Mouse (Mus musculus): ENCODE measurements around the gene Usp49. TPM values are rescaled to one million over a fixed set of nuclear protein-coding genes. Genes with fewer than 3 reads are reported as not detected.

The Usp49 gene
- polyA plus RNA-seq, 1 experiment from 2014 or later: 2.1 TPM

- no peak overlapping the region for H3K9ac ChIP-seq (ENCODE audit: low read length)
- peak overlapping the region; percentile 76 for H3K27ac ChIP-seq (ENCODE audit: low read length)
- no peak overlapping the region for H3K4me2 ChIP-seq (ENCODE audit: low read depth, low read length)
- H3K36me3 ChIP-seq (ENCODE audit: control insufficient read depth, insufficient read depth): peaks cover 50% of the 10 kb centered on the region
- H3K9me3 ChIP-seq (replicated peaks; ENCODE audit: control insufficient read depth, low read length): no peaks in the 10 kb centered on the region
- no peak overlapping the region for H3K4me3 ChIP-seq (ENCODE audit: low read length)
- ATAC-seq (replicated peaks; ENCODE audit: extremely low read depth, insufficient read depth, low FRiP score): no peak
- 76% methylated on average over 13 of the region's 13 CpGs for WGBS
- peaks cover 32% of the 10 kb centered on the region for H3K4me1 ChIP-seq (ENCODE audit: control insufficient read depth, insufficient read depth, low read length)
- H3K27me3 ChIP-seq (ENCODE audit: control insufficient read depth, insufficient read depth, low read length): no peaks in the 10 kb centered on the region
Observed at GRCm38 (mm10) chr17:47600601-47601388, 29.7 kb upstream of the Usp49 start.

- H3K4me1 ChIP-seq (ENCODE audit: control insufficient read depth, insufficient read depth, low read length): peaks cover 26% of the 10 kb centered on the region
- peak overlapping the region; percentile 2; the same call in 1 of the 2 replicates for H3K27ac ChIP-seq (ENCODE audit: low read length)
- H3K9ac ChIP-seq (ENCODE audit: low read length): no peak overlapping the region
- H3K4me3 ChIP-seq (ENCODE audit: low read length): no peak overlapping the region
- no peak overlapping the region for H3K4me2 ChIP-seq (ENCODE audit: low read depth, low read length)
- H3K9me3 ChIP-seq (replicated peaks; ENCODE audit: control insufficient read depth, low read length): no peaks in the 10 kb centered on the region
- peaks cover 54% of the 10 kb centered on the region for H3K36me3 ChIP-seq (ENCODE audit: control insufficient read depth, insufficient read depth)
- WGBS: 83% methylated on average over 10 of the region's 10 CpGs
- no peak for ATAC-seq (replicated peaks; ENCODE audit: extremely low read depth, insufficient read depth, low FRiP score)
- H3K27me3 ChIP-seq (ENCODE audit: control insufficient read depth, insufficient read depth, low read length): no peaks in the 10 kb centered on the region
Observed at GRCm38 (mm10) chr17:47601389-47601755, 29.1 kb upstream of the Usp49 start.

- Histone ChIP-seq H3K27ac (ENCODE audit: low read length) (no peak overlapping the region), H3K27me3 (ENCODE audit: control insufficient read depth, insufficient read depth, low read length) (no peaks in the 10 kb centered on the region), H3K4me3 (ENCODE audit: low read length) (no peak overlapping the region), H3K9me3 (replicated peaks; ENCODE audit: control insufficient read depth, low read length) (no peaks in the 10 kb centered on the region), H3K4me2 (ENCODE audit: low read depth, low read length) (no peak overlapping the region), H3K9ac (ENCODE audit: low read length) (no peak overlapping the region), H3K4me1 (ENCODE audit: control insufficient read depth, insufficient read depth, low read length) (peaks cover 17% of the 10 kb centered on the region), H3K36me3 (ENCODE audit: control insufficient read depth, insufficient read depth) (peaks cover 50% of the 10 kb centered on the region)
- no peak for ATAC-seq (replicated peaks; ENCODE audit: extremely low read depth, insufficient read depth, low FRiP score)
- 91% methylated on average over 11 of the region's 11 CpGs for WGBS
Observed at GRCm38 (mm10) chr17:47602289-47602688, 28.2 kb upstream of the Usp49 start.

- Histone ChIP-seq H3K27ac (ENCODE audit: low read length) (no peak overlapping the region), H3K4me2 (ENCODE audit: low read depth, low read length) (no peak overlapping the region), H3K4me1 (ENCODE audit: control insufficient read depth, insufficient read depth, low read length) (peaks cover 9% of the 10 kb centered on the region; the same call in 1 of the 2 replicates), H3K9ac (ENCODE audit: low read length) (no peak overlapping the region), H3K4me3 (ENCODE audit: low read length) (no peak overlapping the region), H3K36me3 (ENCODE audit: control insufficient read depth, insufficient read depth) (peaks cover 46% of the 10 kb centered on the region), H3K27me3 (ENCODE audit: control insufficient read depth, insufficient read depth, low read length) (no peaks in the 10 kb centered on the region), H3K9me3 (replicated peaks; ENCODE audit: control insufficient read depth, low read length) (no peaks in the 10 kb centered on the region)
- no peak for ATAC-seq (replicated peaks; ENCODE audit: extremely low read depth, insufficient read depth, low FRiP score)
- 81% methylated on average over 5 of the region's 5 CpGs for WGBS
Observed at GRCm38 (mm10) chr17:47606220-47606619, 24.3 kb upstream of the Usp49 start.

- Histone ChIP-seq H3K4me2 (ENCODE audit: low read depth, low read length) (no peak overlapping the region), H3K36me3 (ENCODE audit: control insufficient read depth, insufficient read depth) (peaks cover 32% of the 10 kb centered on the region), H3K27ac (ENCODE audit: low read length) (no peak overlapping the region), H3K4me3 (ENCODE audit: low read length) (no peak overlapping the region), H3K4me1 (ENCODE audit: control insufficient read depth, insufficient read depth, low read length) (peaks cover 20% of the 10 kb centered on the region), H3K9me3 (replicated peaks; ENCODE audit: control insufficient read depth, low read length) (no peaks in the 10 kb centered on the region), H3K9ac (ENCODE audit: low read length) (no peak overlapping the region), H3K27me3 (ENCODE audit: control insufficient read depth, insufficient read depth, low read length) (no peaks in the 10 kb centered on the region)
- ATAC-seq (replicated peaks; ENCODE audit: extremely low read depth, insufficient read depth, low FRiP score): no peak
- 90% methylated on average over 4 of the region's 4 CpGs for WGBS
Observed at GRCm38 (mm10) chr17:47609182-47609581, 21.3 kb upstream of the Usp49 start.

- Histone ChIP-seq H3K4me3 (ENCODE audit: low read length) (peak within 1 kb of the TSS; percentile 97), H3K9ac (ENCODE audit: low read length) (peak within 1 kb of the TSS; percentile 92), H3K9me3 (replicated peaks; ENCODE audit: control insufficient read depth, low read length) (no peaks in the 10 kb centered on the region), H3K27ac (ENCODE audit: low read length) (peak within 1 kb of the TSS; percentile 71), H3K4me2 (ENCODE audit: low read depth, low read length) (peak within 1 kb of the TSS; percentile 92), H3K36me3 (ENCODE audit: control insufficient read depth, insufficient read depth) (peaks cover 21% of the 10 kb centered on the region), H3K27me3 (ENCODE audit: control insufficient read depth, insufficient read depth, low read length) (no peaks in the 10 kb centered on the region), H3K4me1 (ENCODE audit: control insufficient read depth, insufficient read depth, low read length) (peaks cover 20% of the 10 kb centered on the region)
- WGBS: under 1% methylated on average over 59 of the region's 59 CpGs
- peak; percentile 95 for ATAC-seq (replicated peaks; ENCODE audit: extremely low read depth, insufficient read depth, low FRiP score)
Observed at GRCm38 (mm10) chr17:47610849-47611660, 19.4 kb upstream of the Usp49 start, which contains the start of the genes Bysl, Med20 and Gm20517. Gene Bysl, minus strand, starts transcription at chr17:47611492. Gene Med20, plus strand, starts transcription at chr17:47611582. Gene Gm20517, plus strand, starts transcription at chr17:47611589.

- H3K9me3 ChIP-seq (replicated peaks; ENCODE audit: control insufficient read depth, low read length): no peaks in the 10 kb centered on the region
- H3K36me3 ChIP-seq (ENCODE audit: control insufficient read depth, insufficient read depth): peaks cover 21% of the 10 kb centered on the region
- H3K27me3 ChIP-seq (ENCODE audit: control insufficient read depth, insufficient read depth, low read length): no peaks in the 10 kb centered on the region
- WGBS: under 1% methylated on average over 13 of the region's 13 CpGs
- H3K4me3 ChIP-seq (ENCODE audit: low read length): peak overlapping the region; percentile 97
- no peak for ATAC-seq (replicated peaks; ENCODE audit: extremely low read depth, insufficient read depth, low FRiP score)
- H3K27ac ChIP-seq (ENCODE audit: low read length): peak overlapping the region; percentile 71
- peak overlapping the region; percentile 92 for H3K4me2 ChIP-seq (ENCODE audit: low read depth, low read length)
- H3K4me1 ChIP-seq (ENCODE audit: control insufficient read depth, insufficient read depth, low read length): peaks cover 20% of the 10 kb centered on the region
- peak overlapping the region; percentile 92 for H3K9ac ChIP-seq (ENCODE audit: low read length)
Observed at GRCm38 (mm10) chr17:47611661-47611982, 18.9 kb upstream of the Usp49 start.

GRCm38 (mm10) chr17:47614018-47614417 lies 16.5 kb upstream of the Usp49 start:
- H3K36me3 ChIP-seq (ENCODE audit: control insufficient read depth, insufficient read depth): peaks cover 26% of the 10 kb centered on the region
- WGBS: 87% methylated on average over 1 of the region's 1 CpGs
- no peak for ATAC-seq (replicated peaks; ENCODE audit: extremely low read depth, insufficient read depth, low FRiP score)

GRCm38 (mm10) chr17:47616119-47616518 lies 14.4 kb upstream of the Usp49 start:
- Histone ChIP-seq H3K9me3 (replicated peaks; ENCODE audit: control insufficient read depth, low read length) (no peaks in the 10 kb centered on the region), H3K36me3 (ENCODE audit: control insufficient read depth, insufficient read depth) (peaks cover 26% of the 10 kb centered on the region; the same call in 1 of the 2 replicates), H3K4me1 (ENCODE audit: control insufficient read depth, insufficient read depth, low read length) (peaks cover 11% of the 10 kb centered on the region), H3K27me3 (ENCODE audit: control insufficient read depth, insufficient read depth, low read length) (no peaks in the 10 kb centered on the region), H3K4me3 (ENCODE audit: low read length) (no peak overlapping the region), H3K4me2 (ENCODE audit: low read depth, low read length) (no peak overlapping the region), H3K27ac (ENCODE audit: low read length) (no peak overlapping the region), H3K9ac (ENCODE audit: low read length) (no peak overlapping the region)
- no peak for ATAC-seq (replicated peaks; ENCODE audit: extremely low read depth, insufficient read depth, low FRiP score)
- WGBS: 95% methylated on average over 8 of the region's 8 CpGs

More at GRCm38 (mm10) chr17:47614018-47614417, 16.5 kb upstream of the Usp49 start:
- H3K9ac ChIP-seq (ENCODE audit: low read length): no peak overlapping the region
- no peaks in the 10 kb centered on the region for H3K9me3 ChIP-seq (replicated peaks; ENCODE audit: control insufficient read depth, low read length)
- H3K4me2 ChIP-seq (ENCODE audit: low read depth, low read length): no peak overlapping the region
- peaks cover 20% of the 10 kb centered on the region for H3K4me1 ChIP-seq (ENCODE audit: control insufficient read depth, insufficient read depth, low read length)
- H3K4me3 ChIP-seq (ENCODE audit: low read length): no peak overlapping the region
- no peaks in the 10 kb centered on the region for H3K27me3 ChIP-seq (ENCODE audit: control insufficient read depth, insufficient read depth, low read length)
- no peak overlapping the region for H3K27ac ChIP-seq (ENCODE audit: low read length)
